In genomic region chr17:23433150-23433679, GRCm38 (mm10) we compare ENCODE assay signal across 15 mouse cellular contexts. TPM values are rescaled to one million over a fixed set of nuclear protein-coding genes. Genes with fewer than 3 reads are reported as not detected.
DNase-seq lines count a peak whose midpoint lies in the region; ATAC-seq and TF ChIP-seq lines count a peak whose summit lies in the region.
"Had no signal": no experiment of that assay in that cellular context is flagged by ENCODE, and none has a peak within 500 bp of the region (broad histone marks: within the 10 kb centered on the region; RNA-seq: fewer than 3 reads in every experiment).

No protein-coding gene starts in this region.

- H3K27me3 ChIP-seq in heart, embryonic 14.5 days (ENCODE audit: control insufficient read depth, insufficient read depth, low read length), result no peaks in the 10 kb centered on the region
- no peaks in the 10 kb centered on the region for H3K27me3 ChIP-seq in midbrain, embryonic 11.5 days (ENCODE audit: control insufficient read depth, insufficient read depth, low read length)
- H3K27me3 ChIP-seq in midbrain, embryonic 15.5 days (replicated peaks), result no peaks in the 10 kb centered on the region
- H3K27me3 ChIP-seq in limb, embryonic 13.5 days, result no peaks in the 10 kb centered on the region
- H3K27me3 ChIP-seq in stomach, embryonic 15.5 days (replicated peaks), result no peaks in the 10 kb centered on the region
- H3K27me3 ChIP-seq: liver, embryonic 15.5 days had no signal

- no peak overlapping the region for H3K27ac ChIP-seq in heart, embryonic 14.5 days (replicated peaks in 1 of 2; ENCODE audit: control insufficient read depth in 1 of 2, insufficient read depth in 1 of 2, low read depth in 2 of 2, low read length in 2 of 2)
- H3K27ac ChIP-seq in midbrain, embryonic 11.5 days (ENCODE audit: low read depth, low read length), result no peak overlapping the region
- H3K27ac ChIP-seq in midbrain, embryonic 15.5 days, result no peak overlapping the region
- H3K27ac ChIP-seq in limb, embryonic 13.5 days, result no peak overlapping the region
- H3K27ac ChIP-seq in stomach, embryonic 15.5 days, result no peak overlapping the region
- H3K27ac ChIP-seq: liver, embryonic 15.5 days had no signal

- no peak overlapping the region for H3K4me3 ChIP-seq in heart, embryonic 14.5 days (ENCODE audit: control insufficient read depth in 1 of 2, insufficient read depth in 1 of 2, low read depth in 1 of 2, low read length in 2 of 2)
- H3K4me3 ChIP-seq in midbrain, embryonic 11.5 days (ENCODE audit: low read depth, low read length), result no peak overlapping the region
- no peak overlapping the region for H3K4me3 ChIP-seq in midbrain, embryonic 15.5 days
- no peak overlapping the region for H3K4me3 ChIP-seq in limb, embryonic 13.5 days
- H3K4me3 ChIP-seq in stomach, embryonic 15.5 days (replicated peaks), result no peak overlapping the region
- H3K4me3 ChIP-seq in lung, adult 2 months (replicated peaks; ENCODE audit: extremely low read depth, low read depth, low read length), result no peak overlapping the region
- H3K4me3 ChIP-seq: liver, embryonic 15.5 days had no signal

- no peak for TF ChIP-seq CTCF in lung, adult 2 months (IDR thresholded peaks at IDR 0.05; ENCODE audit: insufficient read depth, low read length)

- intact Hi-C loops in left cerebral cortex, postnatal 25 days (cut with DNase I), result loop anchor here (1.0 kb wide), 1 partner anchor 80 kb away; no protein-coding TSS in a partner anchor

- WGBS in heart, embryonic 14.5 days, result 77% methylated on average over 6 of the region's 6 CpGs
- 85% methylated on average over 6 of the region's 6 CpGs for WGBS in midbrain, embryonic 11.5 days
- 77% methylated on average over 6 of the region's 6 CpGs for WGBS in midbrain, embryonic 15.5 days
- 78% methylated on average over 6 of the region's 6 CpGs for WGBS in limb, embryonic 13.5 days
- 82% methylated on average over 6 of the region's 6 CpGs for WGBS in stomach, embryonic 15.5 days
- WGBS in lung, adult 2 months, result 80% methylated on average over 6 of the region's 6 CpGs

- TF ChIP-seq POLR2A in lung, adult 2 months (IDR thresholded peaks at IDR 0.05; ENCODE audit: borderline replicate concordance, extremely low read depth, low read depth, low read length), result no peak

- no peak overlapping the region for H3K4me2 ChIP-seq in heart, embryonic 14.5 days (ENCODE audit: low read length)
- no peak overlapping the region for H3K4me2 ChIP-seq in midbrain, embryonic 11.5 days
- H3K4me2 ChIP-seq in midbrain, embryonic 15.5 days, result no peak overlapping the region
- H3K4me2 ChIP-seq in limb, embryonic 13.5 days (replicated peaks), result no peak overlapping the region
- H3K4me2 ChIP-seq in stomach, embryonic 15.5 days, result no peak overlapping the region
- H3K4me2 ChIP-seq: liver, embryonic 15.5 days had no signal

- H3K9ac ChIP-seq in heart, embryonic 14.5 days (ENCODE audit: low read length), result no peak overlapping the region
- H3K9ac ChIP-seq in midbrain, embryonic 11.5 days (ENCODE audit: low read length), result no peak overlapping the region
- H3K9ac ChIP-seq in midbrain, embryonic 15.5 days, result no peak overlapping the region
- no peak overlapping the region for H3K9ac ChIP-seq in limb, embryonic 13.5 days
- H3K9ac ChIP-seq in stomach, embryonic 15.5 days, result no peak overlapping the region
- H3K9ac ChIP-seq: liver, embryonic 15.5 days had no signal

- no peak for DNase-seq in heart, postnatal 4 days
- no peak for DNase-seq in midbrain, embryonic 11.5 days (ENCODE audit: low spot score, missing footprints)
- no peak for DNase-seq in lung, adult 2 months
- DNase-seq in left cerebral cortex, postnatal 25 days (ENCODE audit: low spot score in 2 of 2), result no peak
- DNase-seq: adrenal gland, postnatal 14 days; lung, postnatal 4 days; right cerebral cortex, postnatal 14 days had no signal

- peaks cover 7% of the 10 kb centered on the region for H3K9me3 ChIP-seq in heart, embryonic 14.5 days (ENCODE audit: control insufficient read depth, low read length)
- peaks cover 10% of the 10 kb centered on the region for H3K9me3 ChIP-seq in midbrain, embryonic 11.5 days (ENCODE audit: control insufficient read depth, low read length)
- H3K9me3 ChIP-seq in midbrain, embryonic 15.5 days, result peaks cover 13% of the 10 kb centered on the region
- peaks cover 7% of the 10 kb centered on the region for H3K9me3 ChIP-seq in limb, embryonic 13.5 days
- no peaks in the 10 kb centered on the region for H3K9me3 ChIP-seq in stomach, embryonic 15.5 days
- H3K9me3 ChIP-seq: liver, embryonic 15.5 days had no signal

- ATAC-seq in heart, embryonic 14.5 days (ENCODE audit: insufficient number of reproducible peaks, insufficient read depth, low FRiP score, low read depth), result peak; percentile 64; the same call in 1 of the 2 replicates
- 0 out of 2 replicates have a peak, but pooled peaks have one; percentile 33 for ATAC-seq in midbrain, embryonic 11.5 days (ENCODE audit: low FRiP score)
- ATAC-seq in midbrain, embryonic 15.5 days (replicated peaks), result no peak
- ATAC-seq in limb, embryonic 13.5 days (ENCODE audit: low FRiP score, low read depth), result 0 out of 2 replicates have a peak, but pooled peaks have one; percentile 40
- 0 out of 2 replicates have a peak, but pooled peaks have one; percentile 10 for ATAC-seq in stomach, embryonic 15.5 days (ENCODE audit: insufficient read depth, low FRiP score, low read depth)

- no peaks in the 10 kb centered on the region for H3K36me3 ChIP-seq in heart, embryonic 14.5 days (ENCODE audit: control insufficient read depth, insufficient read depth, low read length)
- H3K36me3 ChIP-seq in midbrain, embryonic 11.5 days (ENCODE audit: control insufficient read depth, insufficient read depth, low read length), result no peaks in the 10 kb centered on the region
- H3K36me3 ChIP-seq in midbrain, embryonic 15.5 days (replicated peaks), result no peaks in the 10 kb centered on the region
- no peaks in the 10 kb centered on the region for H3K36me3 ChIP-seq in limb, embryonic 13.5 days
- no peaks in the 10 kb centered on the region for H3K36me3 ChIP-seq in stomach, embryonic 15.5 days
- H3K36me3 ChIP-seq: liver, embryonic 15.5 days had no signal

- no peaks in the 10 kb centered on the region for H3K4me1 ChIP-seq in heart, embryonic 14.5 days (ENCODE audit: control insufficient read depth in 2 of 2, insufficient read depth in 2 of 2, low read length in 2 of 2)
- no peaks in the 10 kb centered on the region for H3K4me1 ChIP-seq in midbrain, embryonic 11.5 days (ENCODE audit: control insufficient read depth, insufficient read depth, low read length)
- H3K4me1 ChIP-seq in midbrain, embryonic 15.5 days, result no peaks in the 10 kb centered on the region
- no peaks in the 10 kb centered on the region for H3K4me1 ChIP-seq in limb, embryonic 13.5 days
- no peaks in the 10 kb centered on the region for H3K4me1 ChIP-seq in stomach, embryonic 15.5 days
- H3K4me1 ChIP-seq in lung, adult 2 months (ENCODE audit: control insufficient read depth, insufficient read depth, low read length), result no peaks in the 10 kb centered on the region
- H3K4me1 ChIP-seq: liver, embryonic 15.5 days had no signal

RNA-seq across cellular contexts. Expression of gene Vmn2r117, which starts 46.3 kb away (rescaled TPM):
- polyA plus RNA-seq in heart, embryonic 14.5 days (2014; fragmentation: Nextera tagmentation; extraction: Ambion mirVana), result not detected in 2 replicates
- total RNA-seq in heart, postnatal 4 days (2021), result not detected
- polyA plus RNA-seq in midbrain, embryonic 11.5 days (2014; fragmentation: Nextera tagmentation; extraction: Ambion mirVana), result not detected in 2 replicates
- polyA plus RNA-seq in midbrain, embryonic 15.5 days (2015; fragmentation: Nextera tagmentation; extraction: Ambion mirVana), result not detected in 2 replicates
- polyA plus RNA-seq in limb, embryonic 13.5 days (2015; fragmentation: Nextera tagmentation; extraction: Ambion mirVana), result not detected in 2 replicates
- polyA plus RNA-seq in stomach, embryonic 15.5 days (2015; fragmentation: Nextera tagmentation; extraction: Ambion mirVana), result not detected in 2 replicates
- polyA plus RNA-seq in lung, adult 2 months (2012; rRNA removed), result not detected in 2 replicates
- total RNA-seq in left cerebral cortex, postnatal 25 days (2021), result not detected
- total RNA-seq: adrenal gland, postnatal 14 days; left cerebral cortex, adult 18-20 months had no signal
- polyA plus RNA-seq: gonadal fat pad, adult 2 months; large intestine, adult 2 months; liver, embryonic 15.5 days had no signal

RNA-seq across cellular contexts. Expression of gene Vmn2r116, which starts 48.8 kb away (rescaled TPM):
- polyA plus RNA-seq in heart, embryonic 14.5 days (2014; fragmentation: Nextera tagmentation; extraction: Ambion mirVana), result not detected in 2 replicates
- total RNA-seq in heart, postnatal 4 days (2021), result not detected
- not detected in 2 replicates for polyA plus RNA-seq in midbrain, embryonic 11.5 days (2014; fragmentation: Nextera tagmentation; extraction: Ambion mirVana)
- polyA plus RNA-seq in midbrain, embryonic 15.5 days (2015; fragmentation: Nextera tagmentation; extraction: Ambion mirVana), result not detected in 2 replicates
- not detected in 2 replicates for polyA plus RNA-seq in limb, embryonic 13.5 days (2015; fragmentation: Nextera tagmentation; extraction: Ambion mirVana)
- not detected in 2 replicates for polyA plus RNA-seq in stomach, embryonic 15.5 days (2015; fragmentation: Nextera tagmentation; extraction: Ambion mirVana)
- not detected in 2 replicates for polyA plus RNA-seq in lung, adult 2 months (2012; rRNA removed)
- total RNA-seq in left cerebral cortex, postnatal 25 days (2021), result not detected
- total RNA-seq: adrenal gland, postnatal 14 days; left cerebral cortex, adult 18-20 months had no signal
- polyA plus RNA-seq: gonadal fat pad, adult 2 months; large intestine, adult 2 months; liver, embryonic 15.5 days had no signal
